Mouse (Mus musculus): ENCODE data around the gene Pdzrn3.

DNA sequence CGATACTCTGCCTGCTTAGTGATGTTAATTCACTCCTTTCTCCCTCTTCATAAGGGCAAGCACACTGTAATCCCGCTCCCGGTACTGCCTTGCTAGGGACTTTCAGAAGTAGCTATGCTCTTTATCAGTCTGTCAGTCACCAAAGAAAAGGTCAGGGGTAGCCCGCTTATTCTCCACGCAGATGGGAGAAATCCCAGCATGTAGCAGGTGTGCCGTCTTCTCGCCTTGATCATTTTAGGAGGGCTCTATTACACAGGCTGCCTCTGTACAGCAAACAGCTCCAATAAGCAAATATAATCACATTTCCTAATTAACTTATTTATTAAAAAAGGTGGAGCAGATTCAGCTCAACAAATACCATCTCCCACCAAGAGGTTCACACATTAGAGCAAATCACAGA, 141.5 kb downstream of the Pdzrn3 start:
- TF ChIP-seq POLR2A (IDR thresholded peaks at IDR 0.05; ENCODE audit: insufficient read length, low read depth) (no peak), CEBPB (IDR thresholded peaks at IDR 0.05; ENCODE audit: insufficient read depth, poor library complexity, severe bottlenecking) (no peak)
